ENCODE assay signal across 17 mouse cellular contexts in genomic region chr9:119075685-119076084, GRCm38 (mm10). TPM values are rescaled to one million over a fixed set of nuclear protein-coding genes. Genes with fewer than 3 reads are reported as not detected.
DNase-seq lines count a peak whose midpoint lies in the region; ATAC-seq and TF ChIP-seq lines count a peak whose summit lies in the region.
"Had no signal": no experiment of that assay in that cellular context is flagged by ENCODE, and none has a peak within 500 bp of the region (broad histone marks: within the 10 kb centered on the region; RNA-seq: fewer than 3 reads in every experiment).

No protein-coding gene starts in this region.

- 59% methylated on average over 16 of the region's 16 CpGs for WGBS in heart, embryonic 11.5 days (ENCODE audit: insufficient replicate concordance)
- 57% methylated on average over 16 of the region's 16 CpGs for WGBS in lung, embryonic 16.5 days
- 78% methylated on average over 16 of the region's 16 CpGs for WGBS in limb, embryonic 10.5 days
- WGBS in small intestine, adult 2 months = 56% methylated on average over 16 of the region's 16 CpGs

- no peak overlapping the region for H3K27ac ChIP-seq in heart, embryonic 11.5 days (ENCODE audit: low read depth, low read length)
- no peak overlapping the region for H3K27ac ChIP-seq in lung, embryonic 16.5 days (ENCODE audit: low read length)
- H3K27ac ChIP-seq in limb, embryonic 10.5 days = 0 out of 2 replicates have a peak overlapping the region, but pooled peaks have one; percentile 8
- peak overlapping the region; percentile 69 for H3K27ac ChIP-seq in small intestine, adult 2 months (ENCODE audit: insufficient read depth, low read depth, low read length)
- H3K27ac ChIP-seq: embryonic facial prominence, embryonic 13.5 days; forebrain, embryonic 10.5 days; neural tube, embryonic 12.5 days had no signal

- H3K4me2 ChIP-seq in heart, embryonic 11.5 days = 0 out of 2 replicates have a peak overlapping the region, but pooled peaks have one; percentile 5
- H3K4me2 ChIP-seq in lung, embryonic 16.5 days (ENCODE audit: low read depth, low read length) = no peak overlapping the region
- H3K4me2 ChIP-seq: embryonic facial prominence, embryonic 13.5 days; neural tube, embryonic 12.5 days had no signal

- H3K4me3 ChIP-seq in heart, embryonic 11.5 days (ENCODE audit: low read depth, low read length) = no peak overlapping the region
- H3K4me3 ChIP-seq in lung, embryonic 16.5 days (ENCODE audit: low read length) = no peak overlapping the region
- H3K4me3 ChIP-seq in limb, embryonic 10.5 days = no peak overlapping the region
- no peak overlapping the region for H3K4me3 ChIP-seq in small intestine, adult 2 months (ENCODE audit: low read depth, low read length)
- H3K4me3 ChIP-seq: embryonic facial prominence, embryonic 13.5 days; forebrain, embryonic 10.5 days; megakaryocyte, embryonic 14.5 days; neural tube, embryonic 12.5 days had no signal

- peaks cover 12% of the 10 kb centered on the region; the same call in 1 of the 2 replicates for H3K4me1 ChIP-seq in heart, embryonic 11.5 days (ENCODE audit: control insufficient read depth, insufficient read depth, low read length)
- H3K4me1 ChIP-seq in lung, embryonic 16.5 days (replicated peaks; ENCODE audit: control insufficient read depth, insufficient read depth, low read length) = peaks cover 2% of the 10 kb centered on the region; the same call in 1 of the 2 replicates
- H3K4me1 ChIP-seq in limb, embryonic 10.5 days = peaks cover 18% of the 10 kb centered on the region
- H3K4me1 ChIP-seq in small intestine, adult 2 months (ENCODE audit: control insufficient read depth, insufficient read depth, insufficient read length, low read length) = peaks cover 26% of the 10 kb centered on the region
- H3K4me1 ChIP-seq: embryonic facial prominence, embryonic 13.5 days; neural tube, embryonic 12.5 days had no signal

- no peaks in the 10 kb centered on the region for H3K9me3 ChIP-seq in heart, embryonic 11.5 days (replicated peaks; ENCODE audit: control insufficient read depth, low read length)
- H3K9me3 ChIP-seq in lung, embryonic 16.5 days (ENCODE audit: control insufficient read depth, low read length) = no peaks in the 10 kb centered on the region
- no peaks in the 10 kb centered on the region for H3K9me3 ChIP-seq in limb, embryonic 10.5 days (replicated peaks)
- H3K9me3 ChIP-seq: embryonic facial prominence, embryonic 13.5 days; forebrain, embryonic 10.5 days; megakaryocyte, embryonic 14.5 days; neural tube, embryonic 12.5 days had no signal

- H3K27me3 ChIP-seq in heart, embryonic 11.5 days (ENCODE audit: control insufficient read depth, insufficient read depth, low read length) = no peaks in the 10 kb centered on the region
- H3K27me3 ChIP-seq in lung, embryonic 16.5 days (ENCODE audit: control insufficient read depth, insufficient read depth, low read depth, low read length) = no peaks in the 10 kb centered on the region
- no peaks in the 10 kb centered on the region for H3K27me3 ChIP-seq in limb, embryonic 10.5 days (ENCODE audit: low read depth, poor library complexity, severe bottlenecking)
- H3K27me3 ChIP-seq in small intestine, adult 2 months (ENCODE audit: control insufficient read depth, insufficient read depth, low read length) = no peaks in the 10 kb centered on the region
- H3K27me3 ChIP-seq: embryonic facial prominence, embryonic 13.5 days; neural tube, embryonic 12.5 days had no signal

- no peak overlapping the region for H3K9ac ChIP-seq in heart, embryonic 11.5 days (ENCODE audit: low read depth, low read length)
- H3K9ac ChIP-seq in lung, embryonic 16.5 days (ENCODE audit: low read length) = no peak overlapping the region
- H3K9ac ChIP-seq: embryonic facial prominence, embryonic 13.5 days; neural tube, embryonic 12.5 days had no signal

- no peak for TF ChIP-seq CTCF in small intestine, adult 2 months (IDR thresholded peaks at IDR 0.05; ENCODE audit: extremely low read depth, insufficient read length, insufficient replicate concordance, low read depth, low read length)

- ATAC-seq in heart, embryonic 11.5 days (replicated peaks; ENCODE audit: insufficient number of reproducible peaks, low FRiP score, low TSS enrichment) = no peak
- peak; percentile 47 for ATAC-seq in lung, embryonic 16.5 days (ENCODE audit: low read depth)
- ATAC-seq: hindbrain, embryonic 16.5 days had no signal

- no peak for DNase-seq in heart, adult 9 months (ENCODE audit: low spot score in 2 of 2)
- no peak for DNase-seq in lung, adult 18-20 months
- no peak for DNase-seq in limb, embryonic 10.5 days (ENCODE audit: low spot score)
- no peak for DNase-seq in thymus, postnatal 36 days
- no peak for DNase-seq in kidney, postnatal 25 days
- DNase-seq: adrenal gland, postnatal 10 days; cerebellum, adult 2 months; gastrocnemius, postnatal 36 days; thymus, postnatal 4 days had no signal

- peaks cover 15% of the 10 kb centered on the region for H3K36me3 ChIP-seq in heart, embryonic 11.5 days (ENCODE audit: control insufficient read depth, insufficient read depth, low read length)
- peaks cover 7% of the 10 kb centered on the region; the same call in 1 of the 2 replicates for H3K36me3 ChIP-seq in lung, embryonic 16.5 days (ENCODE audit: control insufficient read depth, insufficient read depth, low read length)
- H3K36me3 ChIP-seq in limb, embryonic 10.5 days = peaks cover 49% of the 10 kb centered on the region
- H3K36me3 ChIP-seq in small intestine, adult 2 months (ENCODE audit: control insufficient read depth, insufficient read depth, low read length) = peaks cover 27% of the 10 kb centered on the region

- no peak for TF ChIP-seq POLR2A in small intestine, adult 2 months (IDR thresholded peaks at IDR 0.05; ENCODE audit: low read depth, low read length)

RNA-seq across cellular contexts. Expression of gene Plcd1, which starts 17.6 kb away (rescaled TPM):
- 18.0 and 18.2 TPM in 2 replicates for polyA plus RNA-seq in heart, embryonic 11.5 days (2014; fragmentation: Nextera tagmentation; extraction: Ambion mirVana)
- 17.2 and 18.6 TPM in 2 replicates for polyA plus RNA-seq in lung, embryonic 16.5 days (2015; fragmentation: Nextera tagmentation; extraction: Ambion mirVana)
- 11.2 and 14.3 TPM in 2 replicates for polyA plus RNA-seq in limb, embryonic 10.5 days (2016; fragmentation: Nextera tagmentation; extraction: Ambion mirVana)
- 12.0 and 55.3 TPM in 2 replicates for polyA plus RNA-seq in small intestine, adult 2 months (2012; rRNA removed)

RNA-seq across cellular contexts. Expression of gene Vill, which starts 23.1 kb away (rescaled TPM):
- polyA plus RNA-seq in heart, embryonic 11.5 days (2014; fragmentation: Nextera tagmentation; extraction: Ambion mirVana) = 12.3 and 13.5 TPM in 2 replicates
- polyA plus RNA-seq in lung, embryonic 16.5 days (2015; fragmentation: Nextera tagmentation; extraction: Ambion mirVana) = 34.9 and 38.2 TPM in 2 replicates
- polyA plus RNA-seq in limb, embryonic 10.5 days (2016; fragmentation: Nextera tagmentation; extraction: Ambion mirVana) = 19.5 and 26.3 TPM in 2 replicates
- polyA plus RNA-seq in small intestine, adult 2 months (2012; rRNA removed) = 4.3 and 27.0 TPM in 2 replicates

RNA-seq across cellular contexts. Expression of gene Dlec1, which starts 26.6 kb away (rescaled TPM):
- polyA plus RNA-seq in heart, embryonic 11.5 days (2014; fragmentation: Nextera tagmentation; extraction: Ambion mirVana) = 0.31 and 0.56 TPM in 2 replicates
- polyA plus RNA-seq in lung, embryonic 16.5 days (2015; fragmentation: Nextera tagmentation; extraction: Ambion mirVana) = 2.1 and 2.4 TPM in 2 replicates
- 0.63 and 1.0 TPM in 2 replicates for polyA plus RNA-seq in limb, embryonic 10.5 days (2016; fragmentation: Nextera tagmentation; extraction: Ambion mirVana)
- polyA plus RNA-seq in small intestine, adult 2 months (2012; rRNA removed) = 0.16 and 0.20 TPM in 2 replicates

Comparison
In these comparisons a context has a peak if more than half of its experiments do, and no peak if none do; other contexts are left out.
1. H3K27ac ChIP-seq: peak in limb, embryonic 10.5 days (single experiment) and small intestine, adult 2 months (single experiment); none in heart, embryonic 11.5 days (single experiment) and lung, embryonic 16.5 days (single experiment).